Mouse (Mus musculus) adrenal gland, adult 18-20 months (tissue): ENCODE measurements at regions not wholly inside any gene's neighbourhood (a gene's known extent, or its start where the extent isn't known, plus 50 kb on each side); places are given as distances from the start of the nearest gene placed in this dataset.

Experiments
- DNase-seq, 2 experiments: peaks; one replicate each; pipeline ENCODE4 v3.0.0; 2021 to 2022; ENCODE audit warnings: low spot score in 2 of 2

- DNase-seq, result no peak
These were observed 88.8 kb upstream of the Tlk1 start for GRCm38 (mm10) chr2:70914372-70914771.

DNA sequence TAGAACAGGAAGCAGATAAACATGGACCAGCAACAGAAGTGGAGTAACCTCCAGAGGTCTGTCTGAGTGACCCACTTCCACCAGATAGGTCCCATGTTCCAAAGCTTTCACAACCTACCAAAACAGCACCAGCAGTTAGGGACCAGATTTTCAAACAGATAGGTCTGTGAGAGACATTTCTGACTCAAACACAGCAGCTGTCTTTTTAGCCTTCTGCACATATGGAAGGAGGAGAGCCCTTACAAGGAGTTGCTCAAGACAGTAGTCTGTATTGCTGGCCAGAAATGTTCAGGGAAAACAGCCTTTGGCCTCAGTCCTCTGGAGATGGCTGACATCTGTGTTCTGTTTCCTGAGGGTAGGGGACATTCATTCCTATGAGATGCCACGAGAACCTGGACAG is 83.9 kb upstream of the Tlk1 start:
- no peak for DNase-seq

GRCm38 (mm10) chr2:70908579-70908978 is 83.1 kb upstream of the Tlk1 start:
- no peak for DNase-seq

DNA sequence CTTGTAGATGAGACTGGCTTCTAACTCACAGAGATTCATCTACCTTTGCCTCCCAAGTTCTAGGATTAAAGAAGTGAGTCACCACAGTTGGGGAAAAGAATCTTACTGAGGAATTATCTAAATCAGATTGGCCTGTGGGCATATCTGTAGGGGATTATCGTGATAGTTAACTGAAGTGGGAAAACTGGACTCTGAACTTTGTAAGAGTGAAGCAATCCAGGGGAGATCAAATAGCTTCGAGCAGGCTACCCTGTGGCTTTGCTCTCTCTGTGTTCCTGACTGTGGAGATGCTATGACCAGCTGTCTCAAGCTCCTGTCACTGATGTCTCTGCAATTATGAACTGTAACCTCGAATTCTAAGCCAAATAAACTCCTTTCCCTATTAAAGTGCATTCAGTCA is 80.7 kb upstream of the Tlk1 start:
- no peak for DNase-seq

GRCm38 (mm10) chr2:70904429-70904828 is 78.9 kb upstream of the Tlk1 start:
- DNase-seq, result no peak

DNA sequence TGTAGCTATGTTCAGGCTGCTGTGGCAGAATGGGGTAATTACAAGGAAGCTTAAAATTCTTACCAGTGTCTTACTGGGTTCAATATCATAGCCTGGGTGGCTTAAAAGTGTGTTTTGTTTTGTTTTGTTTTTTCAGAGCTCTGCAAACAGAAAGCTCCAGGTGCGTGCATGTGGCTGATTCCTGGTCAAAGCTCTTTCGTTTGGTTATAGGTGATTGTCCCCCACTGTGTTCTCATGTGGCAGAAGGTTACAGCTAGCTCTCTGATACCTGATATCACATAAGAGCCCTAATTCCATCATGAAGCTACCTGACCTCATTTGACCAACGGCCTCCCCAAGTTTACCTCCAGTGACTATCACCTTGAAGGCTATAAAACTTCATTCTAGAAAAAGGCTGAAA is 76.7 kb upstream of the Tlk1 start:
- no peak for DNase-seq

- no peak for DNase-seq
These were observed 76.0 kb upstream of the Tlk1 start for GRCm38 (mm10) chr2:70901479-70901878.

DNA sequence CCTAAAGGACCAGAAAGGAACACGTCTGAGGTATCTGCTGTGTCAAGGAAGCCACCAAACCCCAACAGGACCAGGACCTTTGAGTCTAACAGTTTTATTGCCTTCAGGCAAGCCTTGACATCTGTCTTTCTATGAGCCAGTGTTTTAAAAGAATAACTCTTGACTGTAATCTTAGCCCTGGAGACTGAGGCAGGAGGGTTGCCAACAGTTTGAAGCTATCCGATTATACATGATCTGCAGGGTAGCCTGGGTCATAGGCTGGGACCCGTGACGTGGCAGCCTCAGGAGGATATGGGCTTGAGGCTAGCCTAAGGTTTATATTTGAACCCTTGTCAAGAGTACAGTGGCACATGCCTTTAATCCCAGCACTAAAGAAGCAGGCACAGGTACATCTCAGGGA is 73.5 kb upstream of the Tlk1 start:
- DNase-seq, result no peak

DNA sequence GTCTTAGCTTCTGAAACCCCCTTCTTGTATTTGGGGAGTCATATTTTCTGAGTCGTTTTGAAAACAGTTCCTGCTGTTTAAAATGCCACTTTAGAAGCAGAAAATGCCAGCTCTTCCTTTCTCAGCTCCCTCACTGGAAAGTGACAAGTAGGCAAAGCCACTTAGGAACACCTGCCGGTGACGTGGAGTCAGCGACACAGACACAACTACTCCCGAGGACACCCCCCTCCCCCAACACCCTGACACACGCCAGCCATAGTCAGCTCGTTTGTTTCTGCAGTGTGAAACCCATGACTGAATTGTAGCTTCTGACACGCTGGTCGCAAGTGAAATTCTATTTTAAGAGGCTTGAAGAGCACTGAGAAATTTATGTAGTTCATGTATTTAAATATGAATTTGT is 72.9 kb upstream of the Tlk1 start:
- no peak for DNase-seq

GRCm38 (mm10) chr2:70897373-70897772 is 71.8 kb upstream of the Tlk1 start:
- DNase-seq, result no peak

GRCm38 (mm10) chr2:70889522-70890100 is 64.1 kb upstream of the Tlk1 start:
- DNase-seq, result peak in 1 of 2 experiments; percentile 22

GRCm38 (mm10) chr2:70888840-70889469 is 63.4 kb upstream of the Tlk1 start:
- DNase-seq, result no peak

DNA sequence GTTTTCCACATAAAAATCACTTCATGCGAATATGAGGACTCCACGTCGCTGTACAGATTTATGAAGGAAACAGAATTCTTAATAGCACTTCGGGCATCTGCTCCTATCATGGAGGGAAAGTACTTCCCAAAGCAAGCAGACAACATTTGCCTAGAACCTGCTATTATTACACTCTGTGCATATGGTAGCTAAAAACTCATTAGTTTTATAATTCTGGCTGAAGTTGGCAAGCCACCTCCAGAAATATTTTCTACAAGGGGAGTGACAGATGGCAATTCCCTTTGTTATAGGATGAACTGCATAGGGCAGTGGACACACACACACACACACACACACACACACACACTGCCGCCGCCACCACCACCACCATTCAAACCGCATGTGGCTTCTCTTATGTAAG is 61.3 kb upstream of the Tlk1 start:
- DNase-seq, result no peak

DNA sequence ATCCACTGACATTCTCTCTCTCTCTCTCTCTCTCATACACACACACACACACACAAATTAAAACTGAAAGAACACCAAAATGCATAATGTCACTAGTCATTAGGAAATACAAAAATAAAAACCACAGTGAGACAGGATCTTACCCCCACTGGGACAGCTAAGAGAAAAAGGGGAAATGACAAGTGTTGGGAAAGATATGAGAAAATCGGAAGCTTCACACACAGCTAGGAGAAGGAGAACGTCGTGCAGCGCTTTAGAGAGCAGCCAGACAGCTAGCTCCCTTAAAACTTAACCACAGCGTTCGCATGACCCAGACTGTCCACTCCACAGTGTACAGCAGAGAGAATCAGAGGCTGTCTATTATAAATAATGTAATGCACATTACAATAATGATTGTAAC is 60.1 kb upstream of the Tlk1 start:
- no peak for DNase-seq

DNA sequence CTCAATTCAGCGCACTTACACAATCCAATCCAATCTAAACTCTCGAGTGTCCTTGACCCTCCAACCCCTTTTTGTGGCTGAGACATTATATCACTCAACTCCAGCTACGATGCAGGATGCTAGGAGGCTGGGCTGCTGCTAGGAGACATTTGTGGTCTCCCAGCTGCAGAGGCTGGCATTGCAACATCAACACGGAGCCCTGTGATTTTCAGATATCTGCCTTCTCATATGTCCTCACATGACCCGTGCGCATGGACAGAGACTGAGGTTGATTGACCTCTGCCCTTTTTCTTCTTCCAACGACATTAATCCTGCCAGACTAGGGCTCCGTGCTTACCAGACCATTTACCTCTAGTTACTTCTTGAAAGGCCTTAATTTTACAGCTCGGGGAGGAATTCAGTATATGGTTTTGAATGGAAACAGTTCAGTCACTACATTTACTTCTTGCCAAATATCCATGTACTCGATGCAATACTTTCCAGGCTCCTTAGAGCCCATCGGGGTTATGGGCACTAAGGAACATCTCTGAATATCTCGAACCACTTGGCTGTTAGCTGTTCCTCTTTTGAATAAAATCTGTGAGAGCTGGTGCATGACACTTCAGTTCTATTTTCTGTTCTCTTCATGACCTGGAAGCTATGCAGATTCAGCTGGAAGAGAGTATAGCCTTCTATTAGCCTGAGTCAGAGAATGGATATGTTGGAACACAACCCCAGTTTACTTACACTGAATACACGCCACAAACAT is 52.0 kb upstream of the Tlk1 start:
- DNase-seq, result no peak

DNA sequence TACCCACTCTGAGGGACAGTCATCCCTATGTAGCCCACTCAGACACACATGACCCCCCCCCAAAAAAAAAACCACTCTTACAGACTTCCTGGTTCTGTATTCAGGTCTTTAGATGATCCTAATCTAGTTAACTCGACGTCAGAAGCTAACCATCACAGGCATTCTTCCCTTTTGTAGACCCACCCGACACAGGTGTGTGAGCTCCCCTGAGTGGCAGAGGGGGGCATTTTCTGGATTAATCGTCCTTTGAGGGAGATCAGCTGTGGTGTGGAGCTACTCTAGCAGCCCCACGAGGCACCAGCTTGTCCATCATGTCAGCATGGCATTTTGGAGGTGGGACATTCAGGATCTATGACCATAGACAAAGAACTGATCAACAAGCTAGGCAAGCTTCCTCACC is 50.7 kb upstream of the Tlk1 start:
- DNase-seq, result no peak
